Mouse (Mus musculus) urinary bladder, adult 2 months (tissue): Measurements from ENCODE around the gene Tmem267. TPM values are rescaled to one million over a fixed set of nuclear protein-coding genes. Genes with fewer than 3 reads are reported as not detected.
A peak's percentile ranks its signal among the peaks of the same experiment; 100 is the strongest.
"Not testable (repeated sequence)": the region's sequence is repeated elsewhere in the genome, so short reads cannot be mapped to it uniquely, and the experiment has no call there.

Experiments
- DNase-seq: peaks from one replicate; pipeline ENCODE4 v3.0.0; 2022; ENCODE audit warnings: low spot score
- polyA plus RNA-seq: library from polyadenylated mRNA; depleted of rRNA; stranded (reverse); fragments of >200 nt; gene quantifications from 2 replicates; pipeline ENCODE4 v1.2.3, GENCODE M21; 2012

Tmem267 gene
- polyA plus RNA-seq, 1 experiment, result 5.0 TPM

- no peak for DNase-seq
These were observed 131.0 kb downstream of the Tmem267 start for GRCm38 (mm10) chr13:119618841-119619240.

GRCm38 (mm10) chr13:119619735-119620134, 131.9 kb downstream of the Tmem267 start:
- no peak for DNase-seq

- no peak for DNase-seq
These were observed 135.8 kb downstream of the Tmem267 start, which contains the start of gene Ccl28 for GRCm38 (mm10) chr13:119623634-119624033. Gene Ccl28 (plus strand): TSS chr13:119623819.

- not testable (repeated sequence) for DNase-seq
These were observed 138.1 kb downstream of the Tmem267 start for GRCm38 (mm10) chr13:119625952-119626351.

- DNase-seq, result peak; percentile 44
These were observed 143.8 kb downstream of the Tmem267 start for GRCm38 (mm10) chr13:119631482-119632155.

GRCm38 (mm10) chr13:119632156-119632548, 144.3 kb downstream of the Tmem267 start:
- DNase-seq, result no peak

- DNase-seq, result no peak
These were observed 147.7 kb downstream of the Tmem267 start for GRCm38 (mm10) chr13:119635496-119635895.

- no peak for DNase-seq
These were observed 150.0 kb downstream of the Tmem267 start for GRCm38 (mm10) chr13:119637837-119638236.

GRCm38 (mm10) chr13:119638449-119638848, 150.6 kb downstream of the Tmem267 start:
- DNase-seq, result no peak

GRCm38 (mm10) chr13:119639302-119639701, 151.5 kb downstream of the Tmem267 start:
- no peak for DNase-seq

- DNase-seq, result no peak
These were observed 152.7 kb downstream of the Tmem267 start for GRCm38 (mm10) chr13:119640504-119640903.

GRCm38 (mm10) chr13:119641145-119641544, 153.3 kb downstream of the Tmem267 start:
- no peak for DNase-seq

GRCm38 (mm10) chr13:119644769-119645168, 156.9 kb downstream of the Tmem267 start:
- no peak for DNase-seq

GRCm38 (mm10) chr13:119646511-119646910, 158.7 kb downstream of the Tmem267 start:
- no peak for DNase-seq

- DNase-seq, result no peak
These were observed 161.3 kb downstream of the Tmem267 start for GRCm38 (mm10) chr13:119648891-119649698.

GRCm38 (mm10) chr13:119649699-119650046, 161.8 kb downstream of the Tmem267 start:
- DNase-seq, result no peak

- DNase-seq, result no peak
These were observed 166.9 kb downstream of the Tmem267 start for GRCm38 (mm10) chr13:119654734-119655133.

GRCm38 (mm10) chr13:119656246-119656645, 168.4 kb downstream of the Tmem267 start:
- no peak for DNase-seq

- no peak for DNase-seq
These were observed 169.1 kb downstream of the Tmem267 start for GRCm38 (mm10) chr13:119656846-119657416.
